Mouse (Mus musculus): ENCODE results near the gene Usp18. TPM values are rescaled to one million over a fixed set of nuclear protein-coding genes. Genes with fewer than 3 reads are reported as not detected.

Gene Usp18
- polyA plus RNA-seq, 1 experiment from 2014 or later = 1.2 TPM

DNA sequence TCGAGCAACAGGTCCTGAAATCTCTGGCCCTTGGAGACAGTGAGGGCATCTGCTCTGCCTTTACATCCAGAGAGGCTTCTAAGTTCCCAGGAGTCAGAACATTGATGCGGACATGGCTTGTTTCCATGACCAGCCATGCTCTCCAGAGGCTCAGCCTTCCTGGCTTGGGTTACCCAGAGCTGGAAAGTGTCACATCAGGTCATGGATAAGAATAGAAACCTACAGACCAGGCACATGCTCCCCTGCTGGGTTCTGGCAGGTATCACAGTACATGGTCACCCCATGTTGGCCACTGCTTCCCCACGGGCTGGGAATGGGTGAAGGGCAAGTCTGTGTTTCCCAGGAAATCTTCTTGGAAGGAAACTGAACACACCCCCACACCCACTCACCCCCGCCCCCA, 26.3 kb upstream of the Usp18 start:
- no peak for DNase-seq (ENCODE audit: low spot score)
- Histone ChIP-seq H3K36me3 (ENCODE audit: control insufficient read depth, insufficient read depth, low read length) (no peaks in the 10 kb centered on the region), H3K27ac (ENCODE audit: low read depth, low read length) (no peak overlapping the region), H3K9ac (ENCODE audit: low read length) (no peak overlapping the region), H3K4me2 (ENCODE audit: low read depth, low read length, severe bottlenecking) (no peak overlapping the region), H3K9me3 (ENCODE audit: control insufficient read depth, low read length) (no peaks in the 10 kb centered on the region), H3K4me3 (ENCODE audit: low read depth, low read length) (no peak overlapping the region), H3K27me3 (ENCODE audit: control insufficient read depth, insufficient read depth, low read length) (no peaks in the 10 kb centered on the region), H3K4me1 (replicated peaks; ENCODE audit: control insufficient read depth, insufficient read depth, low read length) (no peaks in the 10 kb centered on the region)
- no peak for ATAC-seq (replicated peaks; ENCODE audit: low FRiP score)
- WGBS = 73% methylated on average over 4 of the region's 4 CpGs

DNA sequence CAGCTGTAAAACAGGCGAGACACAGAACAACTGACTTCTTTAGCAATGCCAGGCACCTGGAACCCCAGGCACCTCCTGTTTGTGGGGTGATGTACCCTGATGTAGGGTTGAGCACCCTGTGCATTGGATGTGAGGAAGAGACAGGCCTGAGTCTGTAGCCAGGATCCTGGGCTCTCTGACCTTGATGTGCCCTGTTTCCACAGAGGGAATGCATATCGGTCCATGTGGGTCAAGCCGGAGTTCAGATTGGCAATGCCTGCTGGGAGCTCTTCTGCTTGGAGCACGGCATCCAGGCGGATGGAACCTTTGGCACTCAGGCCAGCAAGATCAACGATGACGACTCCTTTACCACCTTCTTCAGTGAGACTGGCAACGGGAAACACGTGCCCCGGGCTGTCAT, 25.5 kb upstream of the Usp18 start:
- no peak for DNase-seq (ENCODE audit: low spot score)
- no peaks in the 10 kb centered on the region for H3K4me1 ChIP-seq (replicated peaks; ENCODE audit: control insufficient read depth, insufficient read depth, low read length)
- 87% methylated on average over 10 of the region's 10 CpGs for WGBS
- H3K27ac ChIP-seq (ENCODE audit: low read depth, low read length) = no peak overlapping the region
- no peak overlapping the region for H3K9ac ChIP-seq (ENCODE audit: low read length)
- no peak overlapping the region for H3K4me2 ChIP-seq (ENCODE audit: low read depth, low read length, severe bottlenecking)
- no peaks in the 10 kb centered on the region for H3K9me3 ChIP-seq (ENCODE audit: control insufficient read depth, low read length)
- H3K27me3 ChIP-seq (ENCODE audit: control insufficient read depth, insufficient read depth, low read length) = no peaks in the 10 kb centered on the region
- no peaks in the 10 kb centered on the region for H3K36me3 ChIP-seq (ENCODE audit: control insufficient read depth, insufficient read depth, low read length)
- no peak overlapping the region for H3K4me3 ChIP-seq (ENCODE audit: low read depth, low read length)
- no peak for ATAC-seq (replicated peaks; ENCODE audit: low FRiP score)

DNA sequence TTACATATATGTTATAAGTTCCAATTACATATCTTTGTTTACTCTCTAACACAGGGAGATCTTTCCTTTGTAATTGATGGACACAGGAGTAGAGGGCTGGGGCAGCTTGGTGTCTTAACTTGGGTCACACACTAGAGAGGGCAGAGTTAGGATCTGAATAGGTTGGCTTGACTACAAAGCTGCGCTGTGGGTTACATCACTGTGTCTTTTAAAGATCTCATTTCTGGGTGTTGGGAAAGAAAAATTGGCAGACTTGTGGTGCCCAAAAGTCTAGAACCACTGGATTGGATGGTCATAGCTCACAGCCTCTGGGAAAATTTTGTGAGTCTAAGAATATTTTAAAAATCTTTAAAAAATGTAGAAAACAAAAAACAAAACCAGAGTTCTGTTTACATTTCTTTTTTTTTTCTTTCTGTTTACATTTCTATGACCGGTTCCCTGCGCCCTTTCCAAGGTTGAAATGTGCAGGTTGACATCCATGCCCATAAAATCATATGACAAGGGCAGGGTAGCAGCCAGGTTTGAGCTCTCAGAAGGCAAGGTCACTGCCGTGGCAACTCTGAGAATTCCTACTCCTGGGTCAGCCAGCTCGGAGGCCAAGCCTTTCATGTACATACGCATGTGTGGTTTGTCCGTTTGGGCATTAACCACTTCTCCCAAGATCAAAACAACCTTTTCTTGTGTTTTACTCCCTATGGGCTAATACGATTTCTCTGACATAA, 23.7 kb upstream of the Usp18 start:
- Histone ChIP-seq H3K9ac (ENCODE audit: low read length) (no peak overlapping the region), H3K4me2 (ENCODE audit: low read depth, low read length, severe bottlenecking) (no peak overlapping the region), H3K4me1 (replicated peaks; ENCODE audit: control insufficient read depth, insufficient read depth, low read length) (no peaks in the 10 kb centered on the region), H3K4me3 (ENCODE audit: low read depth, low read length) (no peak overlapping the region), H3K36me3 (ENCODE audit: control insufficient read depth, insufficient read depth, low read length) (no peaks in the 10 kb centered on the region), H3K9me3 (ENCODE audit: control insufficient read depth, low read length) (no peaks in the 10 kb centered on the region), H3K27ac (ENCODE audit: low read depth, low read length) (no peak overlapping the region), H3K27me3 (ENCODE audit: control insufficient read depth, insufficient read depth, low read length) (no peaks in the 10 kb centered on the region)
- 90% methylated on average over 8 of the region's 8 CpGs for WGBS
- DNase-seq (ENCODE audit: low spot score) (no peak), ATAC-seq (replicated peaks; ENCODE audit: low FRiP score) (no peak)

- ATAC-seq (replicated peaks; ENCODE audit: low FRiP score) = no peak
- WGBS = 93% methylated on average over 14 of the region's 14 CpGs
- Histone ChIP-seq H3K27me3 (ENCODE audit: control insufficient read depth, insufficient read depth, low read length) (no peaks in the 10 kb centered on the region), H3K4me2 (ENCODE audit: low read depth, low read length, severe bottlenecking) (no peak overlapping the region), H3K36me3 (ENCODE audit: control insufficient read depth, insufficient read depth, low read length) (no peaks in the 10 kb centered on the region), H3K9ac (ENCODE audit: low read length) (no peak overlapping the region), H3K27ac (ENCODE audit: low read depth, low read length) (no peak overlapping the region), H3K4me1 (replicated peaks; ENCODE audit: control insufficient read depth, insufficient read depth, low read length) (no peaks in the 10 kb centered on the region), H3K4me3 (ENCODE audit: low read depth, low read length) (no peak overlapping the region), H3K9me3 (ENCODE audit: control insufficient read depth, low read length) (no peaks in the 10 kb centered on the region)
- no peak for DNase-seq (ENCODE audit: low spot score)
Measured at GRCm38 (mm10) chr6:121223001-121223400, 22.7 kb upstream of the Usp18 start.

GRCm38 (mm10) chr6:121224067-121224466, 21.6 kb upstream of the Usp18 start:
- H3K9ac ChIP-seq (ENCODE audit: low read length) = no peak overlapping the region
- H3K4me3 ChIP-seq (ENCODE audit: low read depth, low read length) = no peak overlapping the region
- H3K27me3 ChIP-seq (ENCODE audit: control insufficient read depth, insufficient read depth, low read length) = no peaks in the 10 kb centered on the region

GRCm38 (mm10) chr6:121224993-121225392, 20.7 kb upstream of the Usp18 start:
- Histone ChIP-seq H3K36me3 (ENCODE audit: control insufficient read depth, insufficient read depth, low read length) (no peaks in the 10 kb centered on the region), H3K27ac (ENCODE audit: low read depth, low read length) (no peak overlapping the region), H3K27me3 (ENCODE audit: control insufficient read depth, insufficient read depth, low read length) (no peaks in the 10 kb centered on the region), H3K4me3 (ENCODE audit: low read depth, low read length) (no peak overlapping the region), H3K4me1 (replicated peaks; ENCODE audit: control insufficient read depth, insufficient read depth, low read length) (no peaks in the 10 kb centered on the region), H3K9ac (ENCODE audit: low read length) (no peak overlapping the region), H3K4me2 (ENCODE audit: low read depth, low read length, severe bottlenecking) (no peak overlapping the region), H3K9me3 (ENCODE audit: control insufficient read depth, low read length) (no peaks in the 10 kb centered on the region)
- WGBS = 45% methylated on average over 6 of the region's 6 CpGs
- ATAC-seq (replicated peaks; ENCODE audit: low FRiP score) (no peak), DNase-seq (ENCODE audit: low spot score) (no peak)

More at GRCm38 (mm10) chr6:121224067-121224466, 21.6 kb upstream of the Usp18 start:
- H3K4me1 ChIP-seq (replicated peaks; ENCODE audit: control insufficient read depth, insufficient read depth, low read length) = no peaks in the 10 kb centered on the region
- no peak overlapping the region for H3K4me2 ChIP-seq (ENCODE audit: low read depth, low read length, severe bottlenecking)
- ATAC-seq (replicated peaks; ENCODE audit: low FRiP score) (no peak), DNase-seq (ENCODE audit: low spot score) (no peak)
- no peaks in the 10 kb centered on the region for H3K36me3 ChIP-seq (ENCODE audit: control insufficient read depth, insufficient read depth, low read length)
- H3K27ac ChIP-seq (ENCODE audit: low read depth, low read length) = no peak overlapping the region
- no peaks in the 10 kb centered on the region for H3K9me3 ChIP-seq (ENCODE audit: control insufficient read depth, low read length)
- 77% methylated on average over 5 of the region's 5 CpGs for WGBS

- Histone ChIP-seq H3K4me2 (ENCODE audit: low read depth, low read length, severe bottlenecking) (no peak overlapping the region), H3K36me3 (ENCODE audit: control insufficient read depth, insufficient read depth, low read length) (no peaks in the 10 kb centered on the region), H3K4me3 (ENCODE audit: low read depth, low read length) (no peak overlapping the region), H3K9me3 (ENCODE audit: control insufficient read depth, low read length) (no peaks in the 10 kb centered on the region), H3K4me1 (replicated peaks; ENCODE audit: control insufficient read depth, insufficient read depth, low read length) (no peaks in the 10 kb centered on the region), H3K9ac (ENCODE audit: low read length) (no peak overlapping the region), H3K27ac (ENCODE audit: low read depth, low read length) (no peak overlapping the region), H3K27me3 (ENCODE audit: control insufficient read depth, insufficient read depth, low read length) (no peaks in the 10 kb centered on the region)
- DNase-seq (ENCODE audit: low spot score) (no peak), ATAC-seq (replicated peaks; ENCODE audit: low FRiP score) (no peak)
- 72% methylated on average over 4 of the region's 4 CpGs for WGBS
Measured at GRCm38 (mm10) chr6:121226043-121226442, 19.7 kb upstream of the Usp18 start.

DNA sequence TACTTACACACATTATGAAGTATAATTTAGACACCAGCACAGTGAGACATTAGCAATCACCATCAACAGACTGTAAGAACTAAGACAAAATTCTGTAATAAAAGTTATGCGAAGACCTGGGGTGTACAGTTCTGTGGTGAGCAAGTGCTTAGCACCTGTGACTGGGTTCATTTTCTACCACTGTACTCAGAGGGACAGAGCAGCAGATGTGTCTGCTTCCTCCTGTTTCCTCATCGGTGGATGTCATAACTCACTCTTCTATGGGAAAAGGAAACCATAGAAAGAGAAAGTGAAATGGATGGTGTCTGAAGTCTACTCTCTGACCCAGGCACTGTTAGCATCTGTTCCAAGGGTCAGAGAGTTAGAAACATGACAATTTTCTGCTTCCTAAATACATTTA, 19.0 kb upstream of the Usp18 start:
- 84% methylated on average over 2 of the region's 2 CpGs for WGBS
- Histone ChIP-seq H3K4me2 (ENCODE audit: low read depth, low read length, severe bottlenecking) (no peak overlapping the region), H3K36me3 (ENCODE audit: control insufficient read depth, insufficient read depth, low read length) (no peaks in the 10 kb centered on the region), H3K9me3 (ENCODE audit: control insufficient read depth, low read length) (no peaks in the 10 kb centered on the region), H3K4me1 (replicated peaks; ENCODE audit: control insufficient read depth, insufficient read depth, low read length) (no peaks in the 10 kb centered on the region), H3K27me3 (ENCODE audit: control insufficient read depth, insufficient read depth, low read length) (no peaks in the 10 kb centered on the region), H3K27ac (ENCODE audit: low read depth, low read length) (no peak overlapping the region), H3K4me3 (ENCODE audit: low read depth, low read length) (no peak overlapping the region), H3K9ac (ENCODE audit: low read length) (no peak overlapping the region)
- DNase-seq (ENCODE audit: low spot score) (no peak), ATAC-seq (replicated peaks; ENCODE audit: low FRiP score) (no peak)

DNA sequence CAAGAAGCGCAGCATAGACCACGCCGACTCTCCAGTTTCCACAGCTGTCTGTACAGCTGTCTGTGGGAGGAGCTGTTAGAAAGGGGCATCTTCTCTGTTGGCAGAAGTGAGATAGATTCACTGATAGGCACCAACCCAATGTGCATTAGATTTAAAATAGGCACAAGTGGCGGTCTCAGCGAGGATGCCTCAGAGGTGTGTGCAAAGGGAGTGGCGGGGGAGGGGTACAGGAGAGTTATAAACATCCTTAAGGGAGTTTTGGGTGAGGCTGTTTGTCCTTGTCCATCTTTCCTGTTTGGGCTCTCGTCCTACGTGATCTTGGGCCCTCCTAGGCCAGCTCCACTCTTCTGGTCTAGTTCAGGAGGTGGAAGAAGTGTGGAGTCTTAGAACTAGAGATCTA, 17.3 kb upstream of the Usp18 start:
- no peaks in the 10 kb centered on the region for H3K9me3 ChIP-seq (ENCODE audit: control insufficient read depth, low read length)
- no peak for ATAC-seq (replicated peaks; ENCODE audit: low FRiP score)
- H3K9ac ChIP-seq (ENCODE audit: low read length) = no peak overlapping the region
- no peaks in the 10 kb centered on the region for H3K36me3 ChIP-seq (ENCODE audit: control insufficient read depth, insufficient read depth, low read length)
- no peaks in the 10 kb centered on the region for H3K4me1 ChIP-seq (replicated peaks; ENCODE audit: control insufficient read depth, insufficient read depth, low read length)
- no peaks in the 10 kb centered on the region for H3K27me3 ChIP-seq (ENCODE audit: control insufficient read depth, insufficient read depth, low read length)
- H3K4me3 ChIP-seq (ENCODE audit: low read depth, low read length) = no peak overlapping the region
- no peak for DNase-seq (ENCODE audit: low spot score)
- no peak overlapping the region for H3K27ac ChIP-seq (ENCODE audit: low read depth, low read length)
- H3K4me2 ChIP-seq (ENCODE audit: low read depth, low read length, severe bottlenecking) = no peak overlapping the region
- WGBS = 74% methylated on average over 8 of the region's 8 CpGs
